Mouse (Mus musculus) embryonic fibroblast, embryonic 13.5 days (primary cell): ENCODE measurements around the gene Trim40.

Source experiments
- CTCF ChIP-seq: IDR thresholded peaks from 2 replicates; pipeline ENCODE4 v1.5.1; 2011; ENCODE audit warnings: mild to moderate bottlenecking, control low read depth, low read length, moderate library complexity, borderline replicate concordance; ENCODE audit not compliant: insufficient read depth
- POLR2A ChIP-seq: IDR thresholded peaks from 2 replicates; pipeline ENCODE4 v1.6.1; 2011; ENCODE audit warnings: low read depth, mild to moderate bottlenecking, control low read depth, low read length, moderate library complexity

- TF ChIP-seq CTCF (no peak), POLR2A (no peak)
These were observed 7.1 kb upstream of the Trim40 start for GRCm38 (mm10) chr17:36897065-36897464.
